ENCODE assay signal across 6 mouse cellular contexts in the genomic region with DNA sequence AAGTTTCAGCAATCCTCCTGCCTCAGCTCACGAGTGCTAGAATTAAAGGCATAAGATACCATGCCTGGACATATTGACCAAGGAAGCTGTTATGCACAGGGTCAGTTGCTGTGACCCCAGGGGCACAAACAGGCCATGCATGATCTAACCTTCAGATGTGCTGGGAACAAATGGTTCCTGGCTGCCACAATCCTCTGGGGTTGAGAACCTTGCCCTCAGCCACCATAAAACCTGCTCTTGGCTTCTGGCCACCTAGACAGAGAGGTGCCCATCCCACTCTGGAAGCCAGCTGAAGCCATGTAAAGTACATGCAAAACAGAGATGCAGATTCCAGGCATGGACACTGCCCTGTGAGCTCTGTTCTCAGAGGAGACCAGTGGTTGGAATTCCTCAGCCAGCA. TPM values are rescaled to one million over a fixed set of nuclear protein-coding genes. Genes with fewer than 3 reads are reported as not detected.
DNase-seq lines count a peak whose midpoint lies in the region; ATAC-seq and TF ChIP-seq lines count a peak whose summit lies in the region.
"Not testable (repeated sequence)": the region's sequence is repeated elsewhere in the genome, so short reads cannot be mapped to it uniquely, and the experiment has no call there.

No protein-coding gene starts in this region.

- peak; percentile 68 for ATAC-seq in intestine, embryonic 16.5 days

- TF ChIP-seq CTCF in kidney, adult 2 months (conservative IDR thresholded peaks at IDR 0.05; ENCODE audit: insufficient read depth, insufficient read length, low read depth, low read length); small intestine, adult 2 months (IDR thresholded peaks at IDR 0.05; ENCODE audit: extremely low read depth, insufficient read length, insufficient replicate concordance, low read depth, low read length): not testable (repeated sequence)

- H3K9me3 ChIP-seq in intestine, embryonic 16.5 days (ENCODE audit: control insufficient read depth, low read length), result not testable (repeated sequence)

- TF ChIP-seq POLR2A in kidney, adult 2 months (IDR thresholded peaks at IDR 0.05; ENCODE audit: low read depth, low read length); small intestine, adult 2 months (IDR thresholded peaks at IDR 0.05; ENCODE audit: low read depth, low read length): not testable (repeated sequence)

- H3K4me3 ChIP-seq in intestine, embryonic 16.5 days (ENCODE audit: low read length); kidney, adult 2 months (ENCODE audit: insufficient read depth, low read depth, low read length); small intestine, adult 2 months (ENCODE audit: low read depth, low read length): not testable (repeated sequence)

- WGBS in intestine, embryonic 16.5 days, result 68% methylated on average over 1 of the region's 1 CpGs
- 55% methylated on average over 1 of the region's 1 CpGs for WGBS in kidney, adult 2 months
- WGBS in small intestine, adult 2 months, result 29% methylated on average over 1 of the region's 1 CpGs

- peak; percentile 36 for DNase-seq in kidney, adult 11 months
- DNase-seq in kidney, adult 2 months, result peak; percentile 52
- peak; percentile 48 for DNase-seq in kidney, postnatal 14 days
- peak; percentile 64 to 72 for DNase-seq in kidney, postnatal 36 days

- H3K9ac ChIP-seq in intestine, embryonic 16.5 days (ENCODE audit: low read depth, low read length), result not testable (repeated sequence)

- H3K36me3 ChIP-seq in intestine, embryonic 16.5 days (ENCODE audit: control insufficient read depth, insufficient read depth, low read length); kidney, adult 2 months (ENCODE audit: control insufficient read depth, insufficient read depth, low read length); small intestine, adult 2 months (ENCODE audit: control insufficient read depth, insufficient read depth, low read length): not testable (repeated sequence)

- H3K27ac ChIP-seq in intestine, embryonic 16.5 days (ENCODE audit: low read length); kidney, adult 2 months (ENCODE audit: insufficient read depth, low read depth, low read length): not testable (repeated sequence)
- peak overlapping the region; percentile 97 for H3K27ac ChIP-seq in small intestine, adult 2 months (ENCODE audit: insufficient read depth, low read depth, low read length)

- H3K27me3 ChIP-seq in intestine, embryonic 16.5 days (replicated peaks; ENCODE audit: control insufficient read depth, insufficient read depth, low read length); kidney, adult 2 months (replicated peaks; ENCODE audit: control insufficient read depth, insufficient read depth, low read length); small intestine, adult 2 months (ENCODE audit: control insufficient read depth, insufficient read depth, low read length): not testable (repeated sequence)

- not testable (repeated sequence) for H3K4me1 ChIP-seq in intestine, embryonic 16.5 days (ENCODE audit: control insufficient read depth, insufficient read depth, low read length); kidney, adult 2 months (ENCODE audit: control insufficient read depth, insufficient read depth, low read length); small intestine, adult 2 months (ENCODE audit: control insufficient read depth, insufficient read depth, insufficient read length, low read length)

- H3K4me2 ChIP-seq in intestine, embryonic 16.5 days (ENCODE audit: low read depth, low read length), result not testable (repeated sequence)

RNA-seq across cellular contexts. Expression of a gene that starts 10.2 kb away (rescaled TPM):
- polyA plus RNA-seq in intestine, embryonic 16.5 days (2015; fragmentation: Nextera tagmentation; extraction: Ambion mirVana), result 236 TPM in 2 replicates
- polyA plus RNA-seq in kidney, adult 2 months (2012; rRNA removed), result 1,369 and 1,431 TPM in 2 replicates
- 308 and 324 TPM in 2 replicates for polyA plus RNA-seq in small intestine, adult 2 months (2012; rRNA removed)

RNA-seq across cellular contexts. Expression of a gene that starts 14.9 kb away (rescaled TPM):
- 4.5 and 5.3 TPM in 2 replicates for polyA plus RNA-seq in intestine, embryonic 16.5 days (2015; fragmentation: Nextera tagmentation; extraction: Ambion mirVana)
- polyA plus RNA-seq in kidney, adult 2 months (2012; rRNA removed), result 47.0 and 51.4 TPM in 2 replicates
- 4.4 and 6.7 TPM in 2 replicates for polyA plus RNA-seq in small intestine, adult 2 months (2012; rRNA removed)

RNA-seq across cellular contexts. Expression of a gene that starts 56.5 kb away (rescaled TPM):
- 7.8 and 9.7 TPM in 2 replicates for polyA plus RNA-seq in intestine, embryonic 16.5 days (2015; fragmentation: Nextera tagmentation; extraction: Ambion mirVana)
- polyA plus RNA-seq in kidney, adult 2 months (2012; rRNA removed), result 55.9 and 68.1 TPM in 2 replicates
- 3.4 and 4.1 TPM in 2 replicates for polyA plus RNA-seq in small intestine, adult 2 months (2012; rRNA removed)

RNA-seq across cellular contexts. Expression of a gene that starts 56.5 kb away (rescaled TPM):
- 26.4 and 30.4 TPM in 2 replicates for polyA plus RNA-seq in intestine, embryonic 16.5 days (2015; fragmentation: Nextera tagmentation; extraction: Ambion mirVana)
- polyA plus RNA-seq in kidney, adult 2 months (2012; rRNA removed), result 44.0 and 50.1 TPM in 2 replicates
- 8.4 and 17.4 TPM in 2 replicates for polyA plus RNA-seq in small intestine, adult 2 months (2012; rRNA removed)

RNA-seq across cellular contexts. Expression of a gene that starts 58.1 kb away (rescaled TPM):
- polyA plus RNA-seq in intestine, embryonic 16.5 days (2015; fragmentation: Nextera tagmentation; extraction: Ambion mirVana), result 47.3 and 48.0 TPM in 2 replicates
- polyA plus RNA-seq in kidney, adult 2 months (2012; rRNA removed), result 32.6 and 36.6 TPM in 2 replicates
- 20.4 and 36.5 TPM in 2 replicates for polyA plus RNA-seq in small intestine, adult 2 months (2012; rRNA removed)
